Mouse (Mus musculus): ENCODE results near the gene Bcl10. TPM values are rescaled to one million over a fixed set of nuclear protein-coding genes. Genes with fewer than 3 reads are reported as not detected.

Gene Bcl10
- total and polyA plus RNA-seq, 2 experiments from 2014 or later: 32.8 to 36.4 TPM

DNA sequence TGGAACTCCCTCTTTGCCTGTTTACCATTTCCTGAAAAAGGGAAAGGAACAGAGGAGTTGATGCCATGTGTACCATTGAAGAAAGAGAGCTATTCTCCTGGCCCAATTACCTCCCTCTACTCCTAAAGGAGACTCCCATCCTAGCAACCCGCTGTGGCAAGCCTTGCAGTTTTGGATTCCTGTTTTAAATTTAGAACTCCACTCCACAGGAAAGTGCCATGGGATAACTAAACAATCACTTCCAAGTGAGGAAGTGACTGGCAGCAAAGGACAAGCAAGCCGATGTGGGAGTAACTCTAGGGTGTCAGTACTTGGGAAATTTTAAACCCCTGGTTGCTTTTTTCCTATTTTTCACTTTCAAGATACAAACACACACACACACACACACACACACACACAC is 24.1 kb downstream of the Bcl10 start:
- Histone ChIP-seq H3K36me3 (ENCODE audit: insufficient read depth, low read length) (peaks cover 10% of the 10 kb centered on the region; the same call in 1 of the 2 replicates), H3K4me3 (ENCODE audit: low read length) (no peak overlapping the region), H3K27me3 (ENCODE audit: insufficient read depth, low read length) (no peaks in the 10 kb centered on the region), H3K4me1 (ENCODE audit: insufficient read depth, low read length) (no peaks in the 10 kb centered on the region), H3K4me2 (ENCODE audit: low read depth, low read length) (no peak overlapping the region), H3K27ac (no peak overlapping the region), H3K9me3 (ENCODE audit: low read length) (no peaks in the 10 kb centered on the region), H3K9ac (replicated peaks; ENCODE audit: low read length) (no peak overlapping the region)
- no peak for DNase-seq (ENCODE audit: low spot score)
- TF ChIP-seq CTCF (IDR thresholded peaks at IDR 0.05; ENCODE audit: low read depth): no peak
- ATAC-seq: no peak
- 64% methylated on average over 2 of the region's 2 CpGs for WGBS

- Histone ChIP-seq H3K27ac (no peak overlapping the region), H3K36me3 (ENCODE audit: insufficient read depth, low read length) (peaks cover 10% of the 10 kb centered on the region; the same call in 1 of the 2 replicates), H3K4me1 (ENCODE audit: insufficient read depth, low read length) (no peaks in the 10 kb centered on the region), H3K9me3 (ENCODE audit: low read length) (no peaks in the 10 kb centered on the region), H3K4me3 (ENCODE audit: low read length) (no peak overlapping the region), H3K4me2 (ENCODE audit: low read depth, low read length) (no peak overlapping the region), H3K9ac (replicated peaks; ENCODE audit: low read length) (no peak overlapping the region), H3K27me3 (ENCODE audit: insufficient read depth, low read length) (no peaks in the 10 kb centered on the region)
- no peak for TF ChIP-seq CTCF (IDR thresholded peaks at IDR 0.05; ENCODE audit: low read depth)
- 28% methylated on average over 6 of the region's 6 CpGs for WGBS
- ATAC-seq: no peak
- no peak for DNase-seq (ENCODE audit: low spot score)
Measured at GRCm38 (mm10) chr3:145947539-145948204, 25.1 kb downstream of the Bcl10 start.

GRCm38 (mm10) chr3:145950034-145950814 is 27.6 kb downstream of the Bcl10 start:
- no peaks in the 10 kb centered on the region for H3K9me3 ChIP-seq (ENCODE audit: low read length)
- DNase-seq (ENCODE audit: low spot score): peak; percentile 86
- no peak overlapping the region for H3K9ac ChIP-seq (replicated peaks; ENCODE audit: low read length)

GRCm38 (mm10) chr3:145950815-145951130 is 28.2 kb downstream of the Bcl10 start:
- no peaks in the 10 kb centered on the region for H3K9me3 ChIP-seq (ENCODE audit: low read length)
- no peaks in the 10 kb centered on the region for H3K4me1 ChIP-seq (ENCODE audit: insufficient read depth, low read length)
- DNase-seq (ENCODE audit: low spot score) (no peak), ATAC-seq (no peak)
- H3K9ac ChIP-seq (replicated peaks; ENCODE audit: low read length): no peak overlapping the region
- H3K4me3 ChIP-seq (ENCODE audit: low read length): no peak overlapping the region
- no peaks in the 10 kb centered on the region for H3K36me3 ChIP-seq (ENCODE audit: insufficient read depth, low read length)
- no peaks in the 10 kb centered on the region for H3K27me3 ChIP-seq (ENCODE audit: insufficient read depth, low read length)
- no peak overlapping the region for H3K27ac ChIP-seq
- WGBS: 48% methylated on average over 5 of the region's 5 CpGs
- TF ChIP-seq CTCF (IDR thresholded peaks at IDR 0.05; ENCODE audit: low read depth): no peak
- H3K4me2 ChIP-seq (ENCODE audit: low read depth, low read length): no peak overlapping the region; the same call in 1 of the 2 replicates

More at GRCm38 (mm10) chr3:145950034-145950814, 27.6 kb downstream of the Bcl10 start:
- no peaks in the 10 kb centered on the region for H3K4me1 ChIP-seq (ENCODE audit: insufficient read depth, low read length)
- 0 out of 2 replicates have a peak overlapping the region, but pooled peaks have one; percentile 13 for H3K4me3 ChIP-seq (ENCODE audit: low read length)
- peak; percentile 74 for TF ChIP-seq CTCF (IDR thresholded peaks at IDR 0.05; ENCODE audit: low read depth)
- 12% methylated on average over 15 of the region's 15 CpGs for WGBS
- peak; percentile 89 for ATAC-seq
- no peaks in the 10 kb centered on the region for H3K27me3 ChIP-seq (ENCODE audit: insufficient read depth, low read length)
- no peaks in the 10 kb centered on the region for H3K36me3 ChIP-seq (ENCODE audit: insufficient read depth, low read length)
- H3K27ac ChIP-seq: no peak overlapping the region
- peak overlapping the region; percentile 44 for H3K4me2 ChIP-seq (ENCODE audit: low read depth, low read length)

DNA sequence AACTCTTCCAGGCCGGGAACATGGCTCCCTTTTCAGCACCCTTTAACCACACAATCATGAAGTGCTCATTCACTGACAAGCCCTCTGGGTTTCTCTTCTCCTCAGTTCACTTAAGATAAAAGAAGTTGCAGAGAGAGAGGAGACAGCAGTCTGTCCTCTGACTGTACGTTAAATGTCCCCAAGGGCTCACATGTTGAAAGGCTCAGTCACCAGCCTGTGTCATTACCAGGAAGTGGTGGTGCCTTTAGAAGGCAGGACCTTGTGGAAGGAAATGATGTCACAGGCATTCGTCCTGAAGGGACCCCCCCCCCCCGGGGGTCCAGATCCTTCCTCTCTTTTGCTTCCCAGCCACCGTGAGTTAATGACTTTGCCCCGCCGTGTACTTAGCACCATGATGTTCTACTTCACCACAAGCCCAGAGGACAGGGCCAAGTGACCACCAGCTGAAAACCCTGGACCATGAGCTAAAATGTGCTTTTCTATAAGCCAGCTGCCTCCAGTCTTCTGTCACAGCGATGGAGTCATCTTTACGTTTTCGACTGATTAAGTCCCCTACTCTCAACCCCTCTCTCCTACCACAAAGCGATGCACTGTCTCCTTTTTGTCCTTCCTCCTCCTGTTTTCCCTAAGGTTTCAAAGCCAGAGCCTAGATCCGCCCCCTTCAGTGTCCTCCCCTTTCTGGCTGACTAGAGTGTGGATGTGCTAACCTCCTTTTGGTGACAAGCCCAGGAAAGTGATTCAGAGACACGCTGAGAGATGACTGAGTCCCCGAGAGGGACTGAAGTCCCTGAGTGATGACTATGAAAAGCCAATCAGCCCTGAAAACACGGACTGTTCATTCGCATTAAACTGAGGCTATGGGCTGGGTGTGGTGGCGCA is 28.9 kb downstream of the Bcl10 start:
- 69% methylated on average over 17 of the region's 17 CpGs for WGBS
- ATAC-seq (no peak), DNase-seq (ENCODE audit: low spot score) (no peak)
- no peaks in the 10 kb centered on the region for H3K4me1 ChIP-seq (ENCODE audit: insufficient read depth, low read length)
- H3K9ac ChIP-seq (replicated peaks; ENCODE audit: low read length): no peak overlapping the region
- no peak overlapping the region for H3K27ac ChIP-seq
- H3K4me3 ChIP-seq (ENCODE audit: low read length): no peak overlapping the region
- H3K9me3 ChIP-seq (ENCODE audit: low read length): no peaks in the 10 kb centered on the region
- no peaks in the 10 kb centered on the region for H3K27me3 ChIP-seq (ENCODE audit: insufficient read depth, low read length)
- no peak overlapping the region for H3K4me2 ChIP-seq (ENCODE audit: low read depth, low read length)
- no peak for TF ChIP-seq CTCF (IDR thresholded peaks at IDR 0.05; ENCODE audit: low read depth)
- H3K36me3 ChIP-seq (ENCODE audit: insufficient read depth, low read length): no peaks in the 10 kb centered on the region

DNA sequence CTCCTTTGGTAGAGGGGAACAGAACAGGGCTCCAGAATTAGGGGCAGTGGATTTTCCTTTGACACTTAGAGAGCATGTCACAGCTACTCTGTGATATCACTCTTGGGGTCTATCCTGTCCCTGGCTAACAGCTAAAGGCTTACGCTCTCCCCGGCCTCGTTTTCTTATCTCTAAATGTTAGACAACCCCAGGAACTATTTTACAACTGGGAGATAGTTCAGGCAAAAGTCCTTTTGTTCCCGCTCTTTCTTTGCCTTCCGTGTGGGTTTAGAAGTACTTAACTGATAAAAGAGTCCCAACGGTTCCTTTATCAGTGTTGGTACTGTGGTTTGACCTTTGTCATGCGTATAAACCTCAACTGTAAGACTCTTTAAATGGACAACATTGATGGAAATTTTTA is 30.3 kb downstream of the Bcl10 start:
- Histone ChIP-seq H3K9me3 (ENCODE audit: low read length) (no peaks in the 10 kb centered on the region), H3K4me3 (ENCODE audit: low read length) (no peak overlapping the region), H3K4me1 (ENCODE audit: insufficient read depth, low read length) (no peaks in the 10 kb centered on the region), H3K27me3 (ENCODE audit: insufficient read depth, low read length) (no peaks in the 10 kb centered on the region), H3K27ac (no peak overlapping the region), H3K36me3 (ENCODE audit: insufficient read depth, low read length) (no peaks in the 10 kb centered on the region), H3K9ac (replicated peaks; ENCODE audit: low read length) (no peak overlapping the region), H3K4me2 (ENCODE audit: low read depth, low read length) (no peak overlapping the region)
- ATAC-seq: no peak
- TF ChIP-seq CTCF (IDR thresholded peaks at IDR 0.05; ENCODE audit: low read depth): no peak
- 91% methylated on average over 7 of the region's 7 CpGs for WGBS
- DNase-seq (ENCODE audit: low spot score): no peak
